Mouse (Mus musculus) forebrain, postnatal 0 days (tissue): ENCODE results near the gene Rhbdf2. TPM values are rescaled to one million over a fixed set of nuclear protein-coding genes. Genes with fewer than 3 reads are reported as not detected.

ENCODE experiments used
- ATAC-seq: fragments of 200-750 bp; cut with Nextera tagmentation; 2 replicates; pipeline ENCODE4 v1.8.0; 2017; ENCODE audit warnings: mild to moderate bottlenecking, moderate library complexity
- DNase-seq: peaks from one replicate; pipeline ENCODE4 v3.0.0-alpha.2; 2015
- H3K27ac ChIP-seq: fragments of 300-500 bp; sonication (generic); 2 replicates; pipeline ENCODE4 v1.5.1; 2014; ENCODE audit warnings: low read depth, mild to moderate bottlenecking, antibody characterized with exemption, low read length, moderate library complexity, mixed read lengths
- H3K27me3 ChIP-seq: fragments of 300-500 bp; sonication (generic); 2 replicates; pipeline ENCODE4 v1.6.1; 2014; ENCODE audit warnings: mild to moderate bottlenecking, low read length, mixed read lengths; ENCODE audit not compliant: insufficient read depth
- H3K36me3 ChIP-seq: fragments of 300-500 bp; sonication (generic); 2 replicates; pipeline ENCODE4 v1.6.1; 2014; ENCODE audit warnings: mild to moderate bottlenecking, moderate library complexity; ENCODE audit not compliant: insufficient read depth
- H3K4me1 ChIP-seq: fragments of 300-500 bp; sonication (generic); 2 replicates; pipeline ENCODE4 v1.6.1; 2014; ENCODE audit warnings: antibody characterized with exemption; ENCODE audit not compliant: insufficient read depth
- H3K4me2 ChIP-seq: fragments of 300-500 bp; sonication (generic); 2 replicates; pipeline ENCODE4 v1.6.1; 2014; ENCODE audit warnings: low read depth, mild to moderate bottlenecking, moderate library complexity
- H3K4me3 ChIP-seq: fragments of 300-500 bp; sonication (generic); 2 replicates; pipeline ENCODE4 v1.5.1; 2014; ENCODE audit warnings: low read depth, low read length, mixed read lengths
- H3K9ac ChIP-seq: fragments of 300-500 bp; sonication (generic); 2 replicates; pipeline ENCODE4 v1.6.1; 2014; ENCODE audit warnings: mild to moderate bottlenecking
- H3K9me3 ChIP-seq: fragments of 300-500 bp; sonication (generic); 2 replicates; pipeline ENCODE4 v1.6.1; 2016; ENCODE audit warnings: low read length
- CTCF ChIP-seq: sonication (generic); IDR thresholded peaks from 2 replicates; pipeline ENCODE4 v1.5.1; 2016; ENCODE audit warnings: antibody characterized with exemption, control low read depth, low read depth
- WGBS: fragments of 180-500 bp; shearing (Covaris S2); extraction: QIAGEN DNeasy Blood & Tissue Kit; methylation state at CpG from one replicate; pipeline ENCODE4 v1.1.7; 2014; 5-methylcytosine and 5-hydroxymethylcytosine counted together
- polyA plus RNA-seq: library from polyadenylated mRNA; unstranded; fragments of >200 nt; fragmentation: Nextera tagmentation; extraction: Ambion mirVana; gene quantifications from 2 replicates; pipeline ENCODE4 v1.2.1, GENCODE M21; 2015
- total RNA-seq: library from RNA; depleted of rRNA; stranded (reverse); fragments of >200 nt; gene quantifications from 2 replicates; pipeline ENCODE4 v1.2.3, GENCODE M21; 2014

Rhbdf2 gene
- total and polyA plus RNA-seq, 2 experiments from 2014 or later: 0.97 to 1.9 TPM

- Histone ChIP-seq H3K4me3 (peak overlapping the region; percentile 98), H3K36me3 (no peaks in the 10 kb centered on the region), H3K9ac (peak overlapping the region; percentile 97), H3K4me1 (peaks cover 12% of the 10 kb centered on the region; the same call in 1 of the 2 replicates), H3K27ac (peak overlapping the region; percentile 93; the same call in 1 of the 2 replicates), H3K4me2 (peak overlapping the region; percentile 49), H3K9me3 (no peaks in the 10 kb centered on the region), H3K27me3 (no peaks in the 10 kb centered on the region)
- ATAC-seq: peak; percentile 10; the same call in 1 of the 2 replicates
- WGBS: 15% methylated on average over 10 of the region's 10 CpGs
- DNase-seq: peak; percentile 49
- no peak for TF ChIP-seq CTCF
Observed at GRCm38 (mm10) chr11:116580031-116580652, 46.7 kb downstream of the Rhbdf2 start.

DNA sequence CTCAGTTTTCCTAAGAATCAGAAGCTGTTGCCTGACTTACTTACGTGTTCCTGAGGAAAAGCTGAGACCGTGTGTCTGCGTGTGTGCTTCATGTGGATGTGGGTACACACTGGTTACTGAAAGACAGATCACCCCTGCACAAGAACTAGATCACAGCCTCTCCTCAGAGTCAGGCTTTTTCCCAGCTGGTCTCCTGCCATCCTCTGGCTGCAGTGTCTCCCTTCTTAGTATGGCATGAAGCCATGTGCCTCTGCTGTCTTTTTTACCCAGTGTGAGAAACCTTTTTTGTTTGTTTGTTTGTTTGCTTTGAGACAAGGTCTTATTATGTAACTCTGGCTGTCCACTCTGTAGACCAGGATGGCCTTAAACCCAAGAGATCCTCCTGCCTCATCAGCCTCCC lies 47.5 kb downstream of the Rhbdf2 start:
- H3K9ac ChIP-seq: no peak overlapping the region
- ATAC-seq (no peak), DNase-seq (no peak)
- no peak overlapping the region for H3K4me3 ChIP-seq
- H3K4me2 ChIP-seq: peak overlapping the region; percentile 49; the same call in 1 of the 2 replicates
- H3K36me3 ChIP-seq: no peaks in the 10 kb centered on the region
- 85% methylated on average over 3 of the region's 3 CpGs for WGBS
- no peak for TF ChIP-seq CTCF
- H3K4me1 ChIP-seq: peaks cover 12% of the 10 kb centered on the region; the same call in 1 of the 2 replicates
- no peaks in the 10 kb centered on the region for H3K27me3 ChIP-seq
- no peaks in the 10 kb centered on the region for H3K9me3 ChIP-seq
- no peak overlapping the region for H3K27ac ChIP-seq

DNA sequence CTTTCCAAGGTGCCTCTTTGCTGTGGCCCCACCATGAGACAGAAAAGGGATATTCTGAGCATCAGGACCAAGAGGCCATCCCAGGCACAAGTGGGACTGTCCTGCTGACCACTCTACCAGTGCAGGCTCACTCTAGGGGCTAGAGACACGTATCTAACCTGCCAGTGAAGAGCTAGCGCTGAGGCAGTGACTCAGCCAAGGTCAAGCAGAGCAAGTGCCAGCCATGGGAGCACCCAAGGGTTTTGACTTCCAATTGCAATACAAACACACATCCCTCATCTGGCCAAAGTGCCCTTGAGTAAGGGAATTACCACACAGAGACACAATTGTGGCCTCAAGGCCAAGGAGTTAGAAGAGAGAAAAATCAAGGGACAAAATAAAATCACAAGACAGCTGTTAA lies 51.4 kb downstream of the Rhbdf2 start:
- Histone ChIP-seq H3K27ac (no peak overlapping the region), H3K4me1 (peaks cover 12% of the 10 kb centered on the region; the same call in 1 of the 2 replicates), H3K9ac (no peak overlapping the region), H3K36me3 (peaks cover 4% of the 10 kb centered on the region; the same call in 1 of the 2 replicates), H3K9me3 (no peaks in the 10 kb centered on the region), H3K27me3 (no peaks in the 10 kb centered on the region), H3K4me2 (no peak overlapping the region), H3K4me3 (no peak overlapping the region)
- no peak for TF ChIP-seq CTCF
- DNase-seq (no peak), ATAC-seq (no peak)
- WGBS: 88% methylated on average over 2 of the region's 2 CpGs

GRCm38 (mm10) chr11:116574982-116575381 lies 51.8 kb downstream of the Rhbdf2 start:
- H3K9ac ChIP-seq: no peak overlapping the region
- H3K4me3 ChIP-seq: no peak overlapping the region
- DNase-seq (no peak), ATAC-seq (no peak)
- TF ChIP-seq CTCF: no peak
- peaks cover 12% of the 10 kb centered on the region; the same call in 1 of the 2 replicates for H3K4me1 ChIP-seq
- no peaks in the 10 kb centered on the region for H3K9me3 ChIP-seq
- no peaks in the 10 kb centered on the region for H3K27me3 ChIP-seq
- peaks cover 4% of the 10 kb centered on the region; the same call in 1 of the 2 replicates for H3K36me3 ChIP-seq
- WGBS: 70% methylated on average over 6 of the region's 6 CpGs
- H3K4me2 ChIP-seq: no peak overlapping the region
- no peak overlapping the region for H3K27ac ChIP-seq

- no peak for TF ChIP-seq CTCF
- Histone ChIP-seq H3K36me3 (peaks cover 4% of the 10 kb centered on the region; the same call in 1 of the 2 replicates), H3K9me3 (no peaks in the 10 kb centered on the region), H3K4me3 (no peak overlapping the region), H3K4me2 (no peak overlapping the region), H3K4me1 (peaks cover 10% of the 10 kb centered on the region; the same call in 1 of the 2 replicates), H3K27ac (no peak overlapping the region), H3K27me3 (no peaks in the 10 kb centered on the region), H3K9ac (no peak overlapping the region)
- WGBS: 57% methylated on average over 6 of the region's 6 CpGs
- ATAC-seq (no peak), DNase-seq (no peak)
Observed at GRCm38 (mm10) chr11:116574486-116574885, 52.3 kb downstream of the Rhbdf2 start.

DNA sequence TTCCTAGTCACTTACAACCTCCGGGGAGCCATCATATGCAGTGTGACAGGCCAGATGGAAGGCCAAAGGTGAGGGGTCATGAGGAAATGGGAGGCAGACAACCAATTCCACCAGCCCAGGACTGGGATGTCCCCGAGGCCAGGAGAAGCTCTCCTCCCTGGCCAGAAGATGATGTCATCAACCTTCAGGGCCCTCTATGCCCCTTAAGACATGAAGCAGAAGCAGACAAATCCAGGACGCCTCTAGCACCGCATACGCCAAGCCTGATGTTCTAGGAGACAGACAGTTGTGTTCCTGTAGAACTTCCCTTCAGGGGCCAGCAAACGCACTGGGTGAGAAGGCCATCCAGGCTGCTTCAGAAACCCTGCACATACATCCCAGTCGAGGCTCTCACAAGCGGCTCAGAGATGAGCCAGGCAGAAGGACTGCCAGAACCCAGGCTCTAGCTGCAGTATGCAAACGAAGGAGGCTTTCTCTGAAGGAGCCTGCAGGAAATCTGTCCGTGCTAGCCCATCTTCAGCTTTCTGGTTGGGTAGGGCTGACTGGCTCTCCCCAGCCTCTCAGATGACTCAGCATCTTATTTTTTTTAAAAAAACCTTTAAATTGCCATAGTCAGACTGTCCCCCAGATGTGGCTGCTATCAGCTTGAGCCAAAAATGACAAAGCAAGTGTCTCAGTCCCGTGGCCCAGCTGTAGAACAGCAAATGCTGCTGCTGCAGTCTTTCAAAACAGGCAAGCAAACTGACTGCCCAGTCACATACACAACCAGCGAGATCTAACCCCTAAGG lies 53.9 kb downstream of the Rhbdf2 start:
- H3K27ac ChIP-seq: no peak overlapping the region
- 60% methylated on average over 12 of the region's 12 CpGs for WGBS
- no peaks in the 10 kb centered on the region for H3K9me3 ChIP-seq
- H3K27me3 ChIP-seq: no peaks in the 10 kb centered on the region
- H3K4me1 ChIP-seq: no peaks in the 10 kb centered on the region; the same call in 1 of the 2 replicates
- ATAC-seq (0 out of 2 replicates have a peak, but pooled peaks have one; percentile 12), DNase-seq (no peak)
- peaks cover 4% of the 10 kb centered on the region; the same call in 1 of the 2 replicates for H3K36me3 ChIP-seq
- H3K4me2 ChIP-seq: no peak overlapping the region
- H3K9ac ChIP-seq: no peak overlapping the region
- no peak overlapping the region for H3K4me3 ChIP-seq
- no peak for TF ChIP-seq CTCF
